Mouse (Mus musculus): ENCODE data around the gene Mrpl3. TPM values are rescaled to one million over a fixed set of nuclear protein-coding genes. Genes with fewer than 3 reads are reported as not detected.

Gene Mrpl3
- total RNA-seq (2014; fragmentation: Nextera tagmentation) (96.7 and 101 TPM in 2 replicates), total RNA-seq (2017) (89.0 and 89.1 TPM in 2 replicates)

DNA sequence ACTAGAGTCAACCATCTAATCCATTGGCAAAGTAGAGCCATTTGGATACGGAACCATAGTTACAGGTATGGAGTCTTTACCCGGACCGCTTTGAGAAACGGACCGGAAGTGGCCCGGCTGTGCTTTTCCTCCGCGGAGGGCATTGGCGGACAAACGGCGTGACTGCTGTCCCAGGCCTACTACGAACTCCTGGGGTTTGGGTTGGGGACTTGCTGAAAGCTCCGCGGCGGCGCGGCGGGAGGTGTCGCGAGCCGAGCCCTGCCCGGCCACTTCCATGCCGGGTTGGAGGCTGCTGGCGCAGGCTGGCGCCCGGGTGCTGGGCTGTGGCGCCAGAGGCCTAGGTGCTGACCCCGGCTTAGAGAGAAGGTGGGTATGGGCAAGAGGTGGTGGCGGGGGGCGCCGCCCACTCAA, at the start of gene Mrpl3:
Gene Mrpl3 (plus strand): TSS at position 93 of the 411 bp plus-strand sequence.
- peak; percentile 98 for ATAC-seq (replicated peaks; ENCODE audit: poor library complexity, severe bottlenecking)

DNA sequence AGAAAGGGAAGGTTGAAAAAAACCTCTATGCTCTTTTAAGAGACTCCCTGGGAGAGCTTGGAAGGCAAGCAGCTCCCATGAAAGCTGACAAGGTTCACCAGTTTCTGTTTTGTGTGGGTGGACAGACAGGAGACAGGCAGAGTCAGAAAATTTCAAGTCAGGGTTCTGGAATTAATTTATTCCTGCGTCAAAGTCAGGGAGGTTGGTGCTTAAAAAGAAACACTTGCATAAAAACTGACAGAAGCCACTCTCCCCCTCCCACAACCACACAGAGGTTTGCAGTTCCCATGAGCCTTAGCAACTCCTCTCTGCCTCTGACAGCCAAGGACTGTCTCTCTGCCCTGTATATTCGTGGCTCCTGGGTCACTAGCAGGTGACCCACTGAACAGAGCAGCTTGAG, 42.3 kb upstream of the Mrpl3 start:
- no peak for ATAC-seq (replicated peaks; ENCODE audit: poor library complexity, severe bottlenecking)

DNA sequence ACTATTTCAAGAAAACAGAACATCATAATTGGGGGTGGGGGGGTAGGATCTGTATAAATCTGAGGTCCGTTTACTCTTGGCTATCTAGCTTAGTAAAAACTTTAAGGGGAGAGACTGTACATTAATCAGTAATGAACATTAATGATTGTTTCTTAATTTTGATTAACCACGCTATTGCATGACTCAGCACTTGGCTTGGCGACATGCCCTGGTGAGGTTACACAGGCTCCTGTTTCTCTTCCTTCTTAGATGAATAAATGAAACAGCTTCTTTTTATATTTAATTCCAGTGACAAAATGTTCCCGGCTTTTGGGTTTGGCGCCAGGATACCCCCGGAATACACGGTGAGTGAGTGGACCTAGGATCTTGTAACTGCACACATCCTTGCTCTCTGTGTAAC, 34.9 kb upstream of the Mrpl3 start:
- no peak for ATAC-seq (replicated peaks; ENCODE audit: poor library complexity, severe bottlenecking)

DNA sequence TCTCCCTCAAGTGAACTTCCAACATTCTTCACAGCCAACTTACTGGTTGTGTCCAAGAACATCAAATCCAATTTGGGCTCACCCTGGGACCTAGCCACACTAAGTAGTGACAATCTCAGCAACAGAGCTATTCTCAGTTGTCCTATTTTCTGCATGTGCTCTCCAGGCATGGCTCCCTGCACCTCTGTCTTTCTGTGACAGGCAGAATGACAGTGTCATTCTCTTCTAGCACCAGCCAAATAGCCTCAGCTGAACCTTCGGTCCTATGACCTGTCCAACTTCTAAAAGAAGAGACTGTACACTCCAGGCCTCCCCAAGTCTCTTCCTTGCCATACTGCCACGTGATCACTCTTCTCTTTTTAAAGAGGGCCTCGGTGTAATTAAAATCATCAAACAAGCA, 24.7 kb upstream of the Mrpl3 start:
- ATAC-seq (replicated peaks; ENCODE audit: poor library complexity, severe bottlenecking): no peak

GRCm38 (mm10) chr9:105032572-105032971, 20.5 kb upstream of the Mrpl3 start:
- no peak for ATAC-seq (replicated peaks; ENCODE audit: poor library complexity, severe bottlenecking)

DNA sequence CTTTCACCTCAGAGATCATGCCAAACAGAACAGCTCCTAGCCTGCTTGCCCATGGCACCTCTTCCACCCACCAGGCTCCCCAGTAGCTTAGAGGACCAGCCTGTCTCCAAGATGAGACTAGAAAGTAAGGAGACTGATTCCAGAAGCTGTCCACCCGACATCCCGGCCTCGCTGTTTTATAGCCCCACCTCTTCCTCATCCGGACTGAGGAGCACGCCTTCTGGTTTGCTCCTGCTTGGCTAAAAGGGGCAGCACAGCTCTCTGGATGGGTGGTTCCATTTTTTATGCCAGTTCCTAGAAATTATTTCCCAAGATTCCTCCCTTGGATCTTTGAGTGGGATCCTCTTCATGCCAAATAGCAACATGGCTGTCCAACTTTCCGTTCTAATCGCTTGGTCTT, 19.4 kb upstream of the Mrpl3 start:
- no peak for ATAC-seq (replicated peaks; ENCODE audit: poor library complexity, severe bottlenecking)

- no peak for ATAC-seq (replicated peaks; ENCODE audit: poor library complexity, severe bottlenecking)
Measured at GRCm38 (mm10) chr9:105037847-105038246, 15.2 kb upstream of the Mrpl3 start.

- ATAC-seq (replicated peaks; ENCODE audit: poor library complexity, severe bottlenecking): no peak
Measured at GRCm38 (mm10) chr9:105046014-105046413, 7.0 kb upstream of the Mrpl3 start.

DNA sequence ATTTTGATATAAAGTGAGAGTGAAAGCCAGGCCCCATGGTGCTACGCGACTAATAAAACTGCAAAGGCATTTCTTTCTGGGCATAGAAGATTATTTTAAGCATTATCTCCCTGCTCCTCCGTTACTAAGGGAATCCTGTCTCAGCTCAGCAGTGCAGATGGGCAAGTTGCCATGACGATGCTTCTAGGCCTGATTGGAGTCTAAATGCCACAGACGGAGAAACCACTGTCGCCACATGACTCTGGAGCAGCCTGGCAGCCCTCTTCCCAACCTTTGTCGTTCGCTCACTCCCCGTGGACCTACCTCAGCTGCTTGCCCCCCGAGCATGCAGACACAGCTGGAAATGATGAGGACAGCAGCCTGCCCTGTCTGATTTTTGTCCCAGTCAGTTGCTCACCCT, 4.7 kb upstream of the Mrpl3 start:
- no peak for ATAC-seq (replicated peaks; ENCODE audit: poor library complexity, severe bottlenecking)

GRCm38 (mm10) chr9:105049636-105050035, 3.4 kb upstream of the Mrpl3 start:
- no peak for ATAC-seq (replicated peaks; ENCODE audit: poor library complexity, severe bottlenecking)

- no peak for ATAC-seq (replicated peaks; ENCODE audit: poor library complexity, severe bottlenecking)
Measured at GRCm38 (mm10) chr9:105050257-105050656, 2.8 kb upstream of the Mrpl3 start.

DNA sequence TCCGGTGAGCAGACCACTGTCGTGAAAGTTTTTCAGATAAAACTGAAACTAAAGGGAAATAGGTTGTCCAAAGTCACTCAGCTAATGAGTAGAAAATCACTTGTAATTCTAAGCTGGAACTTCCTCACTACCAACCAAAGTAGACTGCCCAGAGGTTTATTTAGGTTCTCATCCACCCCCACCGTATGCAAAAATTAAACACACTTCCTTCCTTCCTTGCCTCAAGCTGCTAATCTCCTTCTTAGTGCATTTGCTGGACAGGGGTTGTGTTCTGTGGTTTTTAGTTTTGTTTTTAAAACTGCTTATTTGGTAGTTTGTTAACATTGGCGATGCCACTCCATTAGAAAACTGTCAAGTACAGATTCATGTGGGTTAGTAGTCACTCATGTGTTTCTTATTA, 773 bp downstream of the Mrpl3 start:
- ATAC-seq (replicated peaks; ENCODE audit: poor library complexity, severe bottlenecking): peak; percentile 17; the same call in 1 of the 2 replicates

DNA sequence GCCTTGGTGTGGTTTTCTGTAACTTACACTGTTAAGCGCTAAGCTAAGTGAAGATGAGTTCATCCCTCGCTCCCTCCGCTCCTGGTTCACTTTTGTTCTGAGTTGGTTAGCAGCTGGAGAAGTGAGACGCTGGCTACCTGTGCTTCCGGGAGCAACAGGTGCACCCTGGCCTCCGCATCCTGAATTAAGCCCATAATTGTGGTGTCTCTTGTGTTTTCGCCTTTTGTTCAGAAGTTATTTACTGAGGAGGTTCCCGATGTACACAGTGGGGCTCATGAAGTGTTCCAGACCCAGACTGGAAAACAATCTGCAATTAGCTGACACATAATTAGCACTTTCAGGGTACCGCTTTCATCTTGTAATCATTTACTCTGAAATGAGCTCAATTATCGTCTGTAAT, 16.1 kb downstream of the Mrpl3 start:
- no peak for ATAC-seq (replicated peaks; ENCODE audit: poor library complexity, severe bottlenecking)

GRCm38 (mm10) chr9:105072991-105073748, 20.1 kb downstream of the Mrpl3 start:
- ATAC-seq (replicated peaks; ENCODE audit: poor library complexity, severe bottlenecking): no peak

- no peak for ATAC-seq (replicated peaks; ENCODE audit: poor library complexity, severe bottlenecking)
Measured at GRCm38 (mm10) chr9:105074851-105075250, 21.8 kb downstream of the Mrpl3 start.

DNA sequence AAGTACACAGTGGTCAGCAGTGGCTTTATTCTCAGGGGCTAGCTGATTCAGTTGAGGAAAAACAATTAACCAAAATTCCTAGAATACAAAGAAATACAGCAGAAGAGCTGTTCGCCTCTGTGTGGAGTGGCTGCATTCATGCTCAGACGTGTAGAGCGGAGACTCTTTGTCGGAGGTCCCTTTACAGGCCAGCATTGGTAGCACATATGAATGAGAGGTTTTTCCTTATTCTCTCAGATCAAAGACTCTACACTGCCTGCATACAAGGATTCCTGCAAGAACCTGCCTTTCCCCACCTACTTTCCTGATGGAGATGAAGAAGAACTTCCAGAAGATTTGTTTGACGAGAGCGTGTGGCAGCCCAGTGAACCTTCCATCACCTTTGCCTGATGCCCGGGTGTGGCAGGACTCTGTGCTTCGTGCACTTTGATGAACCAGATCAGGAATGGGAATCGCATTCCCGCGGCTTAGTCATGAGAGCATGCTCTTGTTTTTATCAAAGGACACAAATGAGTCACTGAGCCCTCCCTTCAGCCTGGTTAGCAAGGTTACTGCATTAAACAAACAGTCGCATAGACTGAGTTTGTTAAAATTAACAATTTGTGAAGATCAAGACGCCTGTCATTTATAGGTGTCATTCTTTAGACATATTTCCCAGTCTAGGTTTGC, 23.9 kb downstream of the Mrpl3 start:
- no peak for ATAC-seq (replicated peaks; ENCODE audit: poor library complexity, severe bottlenecking)

DNA sequence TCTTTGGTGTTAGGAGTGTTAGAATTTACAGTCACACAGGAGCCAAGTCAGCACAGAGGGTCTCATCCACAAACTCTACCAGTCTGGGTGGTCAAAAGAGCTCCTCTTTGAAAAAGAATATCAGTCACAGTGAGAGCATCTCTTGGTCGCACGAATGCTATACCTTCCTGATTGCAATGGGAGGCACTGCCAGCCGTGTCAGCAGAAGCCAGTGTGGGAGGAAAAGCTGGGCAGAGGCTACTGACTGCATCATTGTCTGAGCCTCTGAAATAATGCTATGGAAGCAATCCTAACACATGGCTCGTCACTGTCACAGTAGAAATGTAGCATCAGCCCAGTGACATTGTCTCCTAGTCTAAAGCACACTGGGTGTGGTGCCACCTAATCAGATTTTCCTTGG, 25.4 kb downstream of the Mrpl3 start:
- ATAC-seq (replicated peaks; ENCODE audit: poor library complexity, severe bottlenecking): no peak

DNA sequence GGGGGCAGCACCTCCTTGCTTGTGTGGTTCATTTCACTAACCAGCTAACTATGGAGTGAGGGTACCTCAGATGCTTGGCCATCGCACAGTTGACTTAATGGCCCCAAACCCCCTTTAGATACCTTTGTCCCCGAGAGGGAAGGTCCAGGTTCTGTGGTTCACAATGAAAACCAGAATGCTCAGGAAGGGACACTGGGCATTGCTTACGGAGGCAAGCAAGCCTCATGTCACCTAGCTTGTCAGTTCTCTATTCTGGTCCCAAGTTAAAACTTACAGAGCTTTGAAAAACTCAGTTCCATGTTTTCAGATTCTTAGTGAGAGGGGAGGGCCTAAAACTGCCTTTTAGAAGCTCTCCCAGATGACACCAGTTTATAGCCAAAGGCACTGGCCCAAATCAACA, 27.2 kb downstream of the Mrpl3 start:
- ATAC-seq (replicated peaks; ENCODE audit: poor library complexity, severe bottlenecking): no peak

DNA sequence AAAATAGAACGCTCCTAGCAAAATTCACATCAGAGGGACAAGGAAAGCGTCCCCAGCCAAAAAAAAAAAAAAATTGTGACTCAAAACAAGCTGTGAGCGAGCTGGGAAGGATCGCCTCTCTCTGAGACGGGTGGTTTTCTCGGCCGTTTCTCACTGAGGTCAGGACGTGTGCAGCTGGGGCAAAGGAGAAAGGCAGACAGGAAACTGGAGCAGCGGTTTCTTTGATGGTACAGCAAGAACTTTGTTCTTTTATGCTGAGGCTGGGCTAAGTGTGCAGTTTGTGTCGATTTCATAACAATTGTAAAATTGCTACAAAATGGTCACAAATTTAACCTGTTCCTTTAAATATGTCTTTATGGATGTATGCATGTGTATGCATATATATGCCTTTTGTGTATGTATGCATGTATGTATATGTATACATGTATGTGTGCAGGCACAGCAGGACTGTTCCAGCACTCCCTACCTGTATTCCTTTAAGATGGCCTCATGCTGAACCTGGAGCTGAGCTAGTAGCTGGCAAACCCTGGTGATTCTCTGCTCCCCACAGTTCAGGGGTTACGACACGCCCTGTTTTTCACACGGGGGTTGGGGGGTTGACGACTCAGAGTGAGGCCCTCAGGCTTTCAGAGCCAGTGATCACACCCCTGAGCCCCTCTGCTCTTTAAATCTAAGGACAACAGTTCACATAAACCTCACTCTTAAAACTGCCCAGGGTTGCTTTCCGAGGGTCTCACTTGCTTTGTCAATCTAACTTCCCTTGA, 48.0 kb downstream of the Mrpl3 start:
- ATAC-seq (replicated peaks; ENCODE audit: poor library complexity, severe bottlenecking): peak; percentile 20; the same call in 1 of the 2 replicates

GRCm38 (mm10) chr9:105101911-105102310, 48.9 kb downstream of the Mrpl3 start:
- no peak for ATAC-seq (replicated peaks; ENCODE audit: poor library complexity, severe bottlenecking)

- no peak for ATAC-seq (replicated peaks; ENCODE audit: poor library complexity, severe bottlenecking)
Measured at GRCm38 (mm10) chr9:105103893-105104292, 50.9 kb downstream of the Mrpl3 start.

All from granulocyte monocyte progenitor cell, adult 5-6 weeks (primary cell).